Mouse (Mus musculus): Measurements from ENCODE around the gene Gm10135. TPM values are rescaled to one million over a fixed set of nuclear protein-coding genes. Genes with fewer than 3 reads are reported as not detected.

Gm10135 gene
- polyA plus RNA-seq, 1 experiment: not detected

DNA sequence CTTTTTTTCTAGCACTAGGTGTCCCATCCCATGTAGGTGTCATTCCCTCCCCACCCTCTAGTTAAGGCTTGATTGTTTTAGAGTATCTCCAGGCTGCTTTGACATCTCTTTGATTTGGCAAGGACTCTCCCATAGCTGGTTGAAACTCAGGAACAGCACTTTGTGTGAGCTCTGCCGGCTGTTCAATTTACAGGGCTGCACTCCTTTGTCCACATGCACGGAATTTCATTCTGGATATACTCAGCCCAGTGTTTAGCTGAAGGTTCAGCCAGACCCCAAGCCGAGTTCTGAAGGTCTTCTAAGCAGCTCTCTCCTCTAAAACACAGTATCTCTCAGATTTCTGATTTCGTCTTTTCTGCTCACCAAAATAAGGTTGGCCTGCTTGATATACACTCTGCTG is 2.1 kb downstream of the Gm10135 start:
- WGBS: 70% methylated on average over 4 of the region's 4 CpGs
- H3K27me3 ChIP-seq (replicated peaks; ENCODE audit: control insufficient read depth, insufficient read depth, low read length): no peaks in the 10 kb centered on the region
- H3K4me3 ChIP-seq (ENCODE audit: insufficient read depth, low read depth, low read length): no peak overlapping the region
- TF ChIP-seq POLR2A (IDR thresholded peaks at IDR 0.05; ENCODE audit: low read depth, low read length): no peak
- TF ChIP-seq CTCF (conservative IDR thresholded peaks at IDR 0.05; ENCODE audit: insufficient read depth, insufficient read length, low read depth, low read length): no peak
- peaks cover 5% of the 10 kb centered on the region; the same call in 1 of the 2 replicates for H3K36me3 ChIP-seq (ENCODE audit: control insufficient read depth, insufficient read depth, low read length)
- no peak for DNase-seq
- H3K4me1 ChIP-seq (ENCODE audit: control insufficient read depth, insufficient read depth, low read length): no peaks in the 10 kb centered on the region
- no peak overlapping the region for H3K27ac ChIP-seq (ENCODE audit: insufficient read depth, low read depth, low read length)

DNA sequence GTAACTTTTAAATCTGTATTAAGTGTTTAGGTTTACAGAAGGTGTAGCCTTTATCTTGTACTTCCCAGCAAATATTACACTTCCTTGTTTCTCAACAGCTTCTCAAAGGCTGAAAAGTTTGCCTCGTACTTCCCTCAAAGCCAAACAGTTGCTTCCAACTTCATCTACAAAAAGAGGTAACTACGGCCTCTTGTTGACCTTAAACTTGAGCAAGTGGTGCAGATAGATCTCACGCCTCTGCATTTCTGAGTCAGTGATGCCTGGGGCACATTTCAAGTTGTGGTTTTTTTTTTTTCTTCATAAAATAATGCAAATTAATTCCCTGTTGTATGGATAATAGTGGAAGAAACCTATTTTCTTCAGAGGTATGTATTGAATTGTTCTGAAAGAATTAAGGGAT is 8.8 kb downstream of the Gm10135 start:
- H3K27ac ChIP-seq (ENCODE audit: insufficient read depth, low read depth, low read length): no peak overlapping the region
- 79% methylated on average over 3 of the region's 3 CpGs for WGBS
- no peak overlapping the region for H3K4me3 ChIP-seq (ENCODE audit: insufficient read depth, low read depth, low read length)
- H3K36me3 ChIP-seq (ENCODE audit: control insufficient read depth, insufficient read depth, low read length): no peaks in the 10 kb centered on the region; the same call in none of the 2 replicates
- no peak for TF ChIP-seq CTCF (conservative IDR thresholded peaks at IDR 0.05; ENCODE audit: insufficient read depth, insufficient read length, low read depth, low read length)
- no peak for TF ChIP-seq POLR2A (IDR thresholded peaks at IDR 0.05; ENCODE audit: low read depth, low read length)
- DNase-seq: no peak
- H3K27me3 ChIP-seq (replicated peaks; ENCODE audit: control insufficient read depth, insufficient read depth, low read length): no peaks in the 10 kb centered on the region
- no peaks in the 10 kb centered on the region for H3K4me1 ChIP-seq (ENCODE audit: control insufficient read depth, insufficient read depth, low read length)

DNA sequence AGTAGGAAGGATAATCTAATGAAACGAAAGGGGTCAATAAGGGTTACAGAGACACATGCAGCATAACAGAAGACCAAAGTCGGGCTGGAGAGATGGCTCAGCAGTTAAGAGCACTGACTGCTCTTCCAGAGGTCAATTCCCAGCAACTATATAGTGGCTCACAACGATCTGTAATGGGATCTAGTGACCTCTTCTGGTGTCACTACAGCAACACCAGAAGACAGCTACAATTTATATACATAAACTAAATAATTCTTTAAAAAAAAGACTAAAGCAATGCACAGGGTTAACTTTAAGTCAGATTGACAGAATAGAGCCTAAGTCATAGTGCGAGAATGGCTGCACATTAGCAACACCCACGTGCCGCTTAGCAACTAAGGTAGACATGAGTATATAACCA is 14.4 kb downstream of the Gm10135 start:
- peaks cover 3% of the 10 kb centered on the region for H3K36me3 ChIP-seq (ENCODE audit: control insufficient read depth, insufficient read depth, low read length)
- H3K4me3 ChIP-seq (ENCODE audit: insufficient read depth, low read depth, low read length): no peak overlapping the region
- no peak for DNase-seq
- no peak overlapping the region for H3K27ac ChIP-seq (ENCODE audit: insufficient read depth, low read depth, low read length)
- WGBS: 74% methylated on average over 6 of the region's 6 CpGs
- TF ChIP-seq CTCF (conservative IDR thresholded peaks at IDR 0.05; ENCODE audit: insufficient read depth, insufficient read length, low read depth, low read length): no peak; the same call in 1 of the 2 replicates
- TF ChIP-seq POLR2A (IDR thresholded peaks at IDR 0.05; ENCODE audit: low read depth, low read length): no peak
- H3K4me1 ChIP-seq (ENCODE audit: control insufficient read depth, insufficient read depth, low read length): no peaks in the 10 kb centered on the region
- H3K27me3 ChIP-seq (replicated peaks; ENCODE audit: control insufficient read depth, insufficient read depth, low read length): no peaks in the 10 kb centered on the region

DNA sequence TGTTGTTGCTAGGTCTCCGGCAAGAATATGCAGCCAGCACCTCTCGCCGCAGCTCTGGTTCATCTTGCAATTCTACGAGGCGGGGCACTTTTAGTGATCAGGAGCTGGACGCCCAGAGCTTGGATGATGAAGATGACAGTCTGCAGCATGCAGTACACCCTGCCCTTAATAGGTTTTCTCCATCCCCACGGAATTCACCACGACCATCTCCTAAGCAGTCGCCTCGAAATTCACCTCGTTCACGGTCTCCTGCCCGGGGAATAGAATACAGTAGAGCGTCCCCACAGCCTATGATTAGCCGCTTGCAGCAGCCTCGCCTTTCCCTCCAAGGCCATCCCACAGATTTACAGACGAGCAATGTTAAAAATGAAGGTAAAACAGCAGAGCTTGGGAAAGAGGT is 17.2 kb downstream of the Gm10135 start:
- Histone ChIP-seq H3K36me3 (ENCODE audit: control insufficient read depth, insufficient read depth, low read length) (peaks cover 3% of the 10 kb centered on the region), H3K27me3 (replicated peaks; ENCODE audit: control insufficient read depth, insufficient read depth, low read length) (no peaks in the 10 kb centered on the region), H3K27ac (ENCODE audit: insufficient read depth, low read depth, low read length) (no peak overlapping the region), H3K4me3 (ENCODE audit: insufficient read depth, low read depth, low read length) (no peak overlapping the region), H3K4me1 (ENCODE audit: control insufficient read depth, insufficient read depth, low read length) (no peaks in the 10 kb centered on the region)
- DNase-seq: no peak
- 78% methylated on average over 17 of the region's 17 CpGs for WGBS
- TF ChIP-seq CTCF (conservative IDR thresholded peaks at IDR 0.05; ENCODE audit: insufficient read depth, insufficient read length, low read depth, low read length) (no peak), POLR2A (IDR thresholded peaks at IDR 0.05; ENCODE audit: low read depth, low read length) (no peak)

DNA sequence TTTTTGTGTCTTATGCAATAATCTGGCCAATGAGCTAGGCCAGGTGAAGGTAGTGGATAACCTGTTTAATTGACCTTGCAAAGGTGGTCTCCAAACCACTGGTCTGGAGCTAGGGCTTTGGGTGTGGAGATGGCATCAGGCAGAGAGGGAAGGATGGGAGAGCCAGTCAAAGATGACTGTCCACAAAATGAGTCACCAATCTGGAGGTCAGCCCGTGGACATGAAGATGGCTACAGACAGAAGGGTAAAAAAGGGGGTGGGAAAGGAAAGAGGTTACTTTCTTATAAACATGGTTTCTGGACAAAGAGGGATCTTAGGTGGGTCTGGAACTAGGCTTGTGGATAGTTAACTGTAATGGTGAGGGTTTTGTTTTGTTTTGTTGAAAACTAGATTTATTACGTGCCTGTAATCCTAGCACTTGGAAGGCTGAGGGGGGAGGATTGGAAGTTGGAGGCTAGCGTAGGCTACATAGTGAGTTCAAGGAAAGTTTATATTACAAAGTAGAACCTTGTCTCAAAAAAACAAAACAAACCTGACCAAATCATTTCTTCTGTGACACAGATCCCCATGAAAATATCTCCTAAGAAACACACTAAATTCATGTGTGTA is 20.4 kb downstream of the Gm10135 start:
- Histone ChIP-seq H3K4me3 (ENCODE audit: insufficient read depth, low read depth, low read length) (no peak overlapping the region), H3K4me1 (ENCODE audit: control insufficient read depth, insufficient read depth, low read length) (peaks cover 3% of the 10 kb centered on the region; the same call in 1 of the 2 replicates), H3K27me3 (replicated peaks; ENCODE audit: control insufficient read depth, insufficient read depth, low read length) (no peaks in the 10 kb centered on the region), H3K36me3 (ENCODE audit: control insufficient read depth, insufficient read depth, low read length) (peaks cover 3% of the 10 kb centered on the region), H3K27ac (ENCODE audit: insufficient read depth, low read depth, low read length) (no peak overlapping the region)
- WGBS: 68% methylated on average over 3 of the region's 3 CpGs
- DNase-seq: no peak
- TF ChIP-seq POLR2A (IDR thresholded peaks at IDR 0.05; ENCODE audit: low read depth, low read length) (no peak), CTCF (conservative IDR thresholded peaks at IDR 0.05; ENCODE audit: insufficient read depth, insufficient read length, low read depth, low read length) (no peak)

DNA sequence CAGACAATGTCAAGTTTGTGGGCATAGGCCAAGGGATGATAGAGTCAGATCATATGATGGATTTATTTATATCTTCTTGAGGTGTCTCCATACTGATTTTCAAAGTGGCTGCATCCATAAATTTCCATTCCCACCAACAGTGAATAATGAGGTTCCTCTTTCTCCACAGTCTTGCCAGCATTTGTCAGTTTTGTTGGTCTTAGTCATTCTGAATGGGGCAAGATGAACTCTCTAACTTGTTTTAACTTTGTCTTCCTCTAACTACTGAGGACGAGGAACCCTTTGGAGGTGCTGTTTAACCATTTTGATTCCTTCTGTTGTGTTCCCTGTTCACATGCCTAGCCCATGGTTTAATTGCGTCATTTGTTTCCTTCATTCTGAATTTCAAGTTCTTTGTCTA is 24.2 kb downstream of the Gm10135 start:
- 89% methylated on average over 2 of the region's 2 CpGs for WGBS
- peaks cover 13% of the 10 kb centered on the region; the same call in 1 of the 2 replicates for H3K4me1 ChIP-seq (ENCODE audit: control insufficient read depth, insufficient read depth, low read length)
- no peak overlapping the region for H3K4me3 ChIP-seq (ENCODE audit: insufficient read depth, low read depth, low read length)
- no peaks in the 10 kb centered on the region for H3K27me3 ChIP-seq (replicated peaks; ENCODE audit: control insufficient read depth, insufficient read depth, low read length)
- H3K36me3 ChIP-seq (ENCODE audit: control insufficient read depth, insufficient read depth, low read length): no peaks in the 10 kb centered on the region
- no peak for TF ChIP-seq POLR2A (IDR thresholded peaks at IDR 0.05; ENCODE audit: low read depth, low read length)
- TF ChIP-seq CTCF (conservative IDR thresholded peaks at IDR 0.05; ENCODE audit: insufficient read depth, insufficient read length, low read depth, low read length): no peak
- H3K27ac ChIP-seq (ENCODE audit: insufficient read depth, low read depth, low read length): no peak overlapping the region
- no peak for DNase-seq

DNA sequence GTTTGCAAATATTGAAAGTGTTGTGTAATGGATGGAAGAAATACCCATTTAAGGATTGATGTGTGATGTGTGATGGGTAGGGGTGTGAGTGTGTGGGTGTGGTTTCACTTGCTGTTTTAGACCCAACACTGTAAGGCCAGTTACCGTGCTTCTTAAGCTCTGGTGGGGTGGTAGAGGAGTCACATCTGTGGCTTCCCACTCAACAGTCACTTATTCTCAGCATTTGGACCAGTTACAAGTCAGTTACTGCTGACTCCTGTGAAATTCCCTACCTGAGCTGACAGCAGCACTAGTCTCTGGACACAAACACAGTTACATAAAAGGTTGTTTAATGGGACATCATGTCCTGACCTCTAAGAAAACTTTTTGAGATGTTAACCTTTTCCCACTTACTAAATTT is 26.4 kb downstream of the Gm10135 start:
- Histone ChIP-seq H3K27me3 (replicated peaks; ENCODE audit: control insufficient read depth, insufficient read depth, low read length) (no peaks in the 10 kb centered on the region), H3K36me3 (ENCODE audit: control insufficient read depth, insufficient read depth, low read length) (no peaks in the 10 kb centered on the region), H3K4me1 (ENCODE audit: control insufficient read depth, insufficient read depth, low read length) (peaks cover 13% of the 10 kb centered on the region; the same call in 1 of the 2 replicates), H3K27ac (ENCODE audit: insufficient read depth, low read depth, low read length) (peak overlapping the region; percentile 65), H3K4me3 (ENCODE audit: insufficient read depth, low read depth, low read length) (no peak overlapping the region)
- no peak for TF ChIP-seq POLR2A (IDR thresholded peaks at IDR 0.05; ENCODE audit: low read depth, low read length)
- no peak for TF ChIP-seq CTCF (conservative IDR thresholded peaks at IDR 0.05; ENCODE audit: insufficient read depth, insufficient read length, low read depth, low read length)
- DNase-seq: peak; percentile 86
- WGBS: 49% methylated on average over 1 of the region's 1 CpGs
